Mouse (Mus musculus) neural tube, embryonic 11.5 days (tissue): ENCODE results near the gene Ccdc186. TPM values are rescaled to one million over a fixed set of nuclear protein-coding genes. Genes with fewer than 3 reads are reported as not detected.

Experiments used
- ATAC-seq: fragments of 200-750 bp; cut with Nextera tagmentation; 2 replicates; pipeline ENCODE4 v1.8.0; 2017; ENCODE audit warnings: moderate number of reproducible peaks, mild to moderate bottlenecking, moderate TSS enrichment, moderate library complexity; ENCODE audit not compliant: insufficient read depth, low FRiP score, low TSS enrichment
- DNase-seq: peaks from one replicate; pipeline ENCODE4 v3.0.0-alpha.2; 2015; ENCODE audit warnings: low spot score
- H3K27ac ChIP-seq: fragments of 300-500 bp; sonication (generic); 2 replicates; pipeline ENCODE4 v1.5.1; 2014; ENCODE audit warnings: low read depth, mild to moderate bottlenecking, low read length
- H3K27me3 ChIP-seq: fragments of 300-500 bp; sonication (generic); 2 replicates; pipeline ENCODE4 v1.6.1; 2014; ENCODE audit warnings: mild to moderate bottlenecking, low read length, mixed read lengths; ENCODE audit not compliant: control insufficient read depth, insufficient read depth
- H3K36me3 ChIP-seq: fragments of 300-500 bp; sonication (generic); 2 replicates; pipeline ENCODE4 v1.6.1; 2014; ENCODE audit warnings: mild to moderate bottlenecking, low read length, moderate library complexity, mixed read lengths; ENCODE audit not compliant: control insufficient read depth, insufficient read depth
- H3K4me1 ChIP-seq: fragments of 300-500 bp; sonication (generic); 2 replicates; pipeline ENCODE4 v1.6.1; 2014; ENCODE audit warnings: low read length, mixed read lengths; ENCODE audit not compliant: control insufficient read depth, insufficient read depth
- H3K4me2 ChIP-seq: fragments of 300-500 bp; sonication (generic); 2 replicates; pipeline ENCODE4 v1.6.1; 2014; ENCODE audit warnings: low read depth, mild to moderate bottlenecking, moderate library complexity
- H3K4me3 ChIP-seq: fragments of 300-500 bp; sonication (generic); 2 replicates; pipeline ENCODE4 v1.5.1; 2014; ENCODE audit warnings: low read depth, low read length
- H3K9ac ChIP-seq: fragments of 300-500 bp; sonication (generic); 2 replicates; pipeline ENCODE4 v1.6.1; 2014; ENCODE audit warnings: mild to moderate bottlenecking, low read length
- H3K9me3 ChIP-seq: fragments of 300-500 bp; sonication (generic); 2 replicates; pipeline ENCODE4 v1.6.1; 2016; ENCODE audit warnings: low read length; ENCODE audit not compliant: control insufficient read depth
- WGBS: fragments of 180-500 bp; shearing (Covaris S2); extraction: QIAGEN DNeasy Blood & Tissue Kit; methylation state at CpG from one replicate; pipeline ENCODE4 v1.1.7; 2014; 5-methylcytosine and 5-hydroxymethylcytosine counted together
- polyA plus RNA-seq: library from polyadenylated mRNA; unstranded; fragments of >200 nt; fragmentation: Nextera tagmentation; extraction: Ambion mirVana; gene quantifications from 2 replicates; pipeline ENCODE4 v1.2.1, GENCODE M21; 2014

The Ccdc186 gene
- polyA plus RNA-seq, 1 experiment from 2014 or later = 21.2 TPM

- no peak overlapping the region for H3K9ac ChIP-seq
- H3K9me3 ChIP-seq = no peaks in the 10 kb centered on the region
- no peaks in the 10 kb centered on the region for H3K4me1 ChIP-seq
- no peak overlapping the region for H3K27ac ChIP-seq
- DNase-seq = no peak
- no peak overlapping the region for H3K4me2 ChIP-seq
- H3K4me3 ChIP-seq = no peak overlapping the region
- 57% methylated on average over 5 of the region's 5 CpGs for WGBS
- no peak for ATAC-seq
- H3K27me3 ChIP-seq = no peaks in the 10 kb centered on the region
- peaks cover 2% of the 10 kb centered on the region; the same call in 1 of the 2 replicates for H3K36me3 ChIP-seq
These were observed 13.2 kb downstream of the Ccdc186 start for GRCm38 (mm10) chr19:56808771-56809170.

- WGBS = 66% methylated on average over 5 of the region's 5 CpGs
- DNase-seq = no peak
- peaks cover 2% of the 10 kb centered on the region; the same call in 1 of the 2 replicates for H3K36me3 ChIP-seq
These were observed 14.9 kb downstream of the Ccdc186 start for GRCm38 (mm10) chr19:56807122-56807521.

DNA sequence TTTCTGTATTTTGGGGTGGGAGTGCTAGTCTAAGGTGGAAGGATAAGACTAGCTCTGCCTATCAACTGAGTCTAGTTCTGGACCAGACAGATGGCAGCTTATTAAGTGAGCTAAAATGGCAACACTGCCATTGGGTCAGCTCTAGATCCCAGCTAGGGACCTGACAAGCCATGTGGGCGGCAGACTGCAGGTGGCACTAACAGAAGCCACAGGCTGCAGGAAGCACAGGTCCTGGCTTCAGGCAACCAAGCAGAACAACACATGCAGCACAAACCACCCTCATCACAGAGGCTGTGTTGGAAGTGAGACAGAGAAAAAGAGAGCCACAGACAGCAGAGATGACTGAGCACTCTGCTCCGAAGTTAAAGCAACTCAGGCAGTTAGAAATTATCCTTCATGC lies 16.6 kb downstream of the Ccdc186 start:
- Histone ChIP-seq H3K4me1 (no peaks in the 10 kb centered on the region), H3K36me3 (peaks cover 5% of the 10 kb centered on the region; the same call in 1 of the 2 replicates), H3K9me3 (no peaks in the 10 kb centered on the region), H3K27ac (no peak overlapping the region), H3K9ac (no peak overlapping the region), H3K4me3 (no peak overlapping the region), H3K27me3 (no peaks in the 10 kb centered on the region), H3K4me2 (no peak overlapping the region)
- DNase-seq (no peak), ATAC-seq (no peak)
- whole genome bisulfite sequencing = 78% methylated on average over 2 of the region's 2 CpGs

More at GRCm38 (mm10) chr19:56807122-56807521, 14.9 kb downstream of the Ccdc186 start:
- no peak for ATAC-seq
- no peaks in the 10 kb centered on the region for H3K9me3 ChIP-seq
- H3K9ac ChIP-seq = no peak overlapping the region
- H3K27ac ChIP-seq = no peak overlapping the region
- no peak overlapping the region for H3K4me3 ChIP-seq
- H3K27me3 ChIP-seq = no peaks in the 10 kb centered on the region
- no peak overlapping the region for H3K4me2 ChIP-seq
- H3K4me1 ChIP-seq = no peaks in the 10 kb centered on the region

DNA sequence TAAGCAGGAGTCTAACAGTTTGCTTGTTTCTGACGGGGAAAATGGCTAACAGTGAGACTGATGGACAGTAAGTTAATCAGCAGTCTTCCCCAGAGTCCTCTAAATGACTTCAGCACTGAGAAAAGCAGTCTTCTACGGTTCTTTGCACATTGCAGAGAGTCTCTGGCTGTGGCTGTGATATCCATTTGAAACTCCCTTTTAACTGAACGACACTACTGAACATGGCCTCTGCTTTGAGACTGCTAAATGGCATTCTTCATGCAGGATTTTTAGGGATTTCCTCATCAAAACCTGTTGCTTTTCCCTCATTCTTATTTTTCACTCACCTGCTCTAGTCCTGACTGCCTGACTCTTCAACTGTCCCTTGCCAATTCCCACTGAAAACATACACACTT lies 19.6 kb downstream of the Ccdc186 start:
- no peak overlapping the region for H3K9ac ChIP-seq
- ATAC-seq (no peak), DNase-seq (no peak)
- no peaks in the 10 kb centered on the region for H3K9me3 ChIP-seq
- H3K27ac ChIP-seq = no peak overlapping the region
- H3K27me3 ChIP-seq = no peaks in the 10 kb centered on the region
- H3K4me1 ChIP-seq = no peaks in the 10 kb centered on the region
- 90% methylated on average over 3 of the region's 3 CpGs for WGBS
- no peak overlapping the region for H3K4me3 ChIP-seq
- no peak overlapping the region for H3K4me2 ChIP-seq
- peaks cover 11% of the 10 kb centered on the region for H3K36me3 ChIP-seq

DNA sequence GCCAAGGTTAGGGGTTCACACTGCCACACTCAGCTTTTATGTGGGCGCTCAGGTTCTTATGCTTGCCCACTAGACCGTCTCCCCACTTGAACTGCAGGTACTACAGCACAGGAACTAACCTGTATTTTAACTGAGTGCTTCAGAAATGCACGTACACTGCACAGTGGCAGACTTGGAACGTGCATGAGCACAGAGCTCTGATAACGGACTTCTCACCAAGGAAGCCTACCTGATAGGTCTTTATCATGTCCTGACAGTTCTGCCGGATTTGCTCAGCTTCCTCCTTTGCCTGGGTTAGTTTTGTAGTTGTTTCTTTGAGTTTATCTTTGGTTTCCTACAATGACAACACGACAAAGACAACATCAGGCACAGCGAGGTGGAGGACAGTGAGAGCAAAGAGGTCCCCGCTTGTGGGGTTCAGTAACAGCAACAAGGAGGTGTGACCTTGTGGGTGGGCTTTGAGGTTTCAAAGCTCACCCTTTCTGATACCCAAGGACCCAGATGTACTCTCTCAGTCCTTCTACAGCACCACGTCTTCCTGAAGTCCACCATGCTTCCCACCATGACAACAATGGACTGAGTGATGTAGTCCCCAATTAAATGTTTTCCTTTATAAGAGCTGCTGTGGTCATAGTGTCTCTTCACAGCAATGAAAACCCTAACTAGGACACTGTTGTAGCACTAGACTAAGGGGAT lies 20.2 kb downstream of the Ccdc186 start:
- DNase-seq = no peak
- H3K36me3 ChIP-seq = peaks cover 9% of the 10 kb centered on the region
- ATAC-seq = no peak
- no peak overlapping the region for H3K4me3 ChIP-seq
- H3K4me2 ChIP-seq = no peak overlapping the region
- WGBS = 92% methylated on average over 10 of the region's 10 CpGs
- no peaks in the 10 kb centered on the region for H3K4me1 ChIP-seq
- no peaks in the 10 kb centered on the region for H3K27me3 ChIP-seq
- no peaks in the 10 kb centered on the region for H3K9me3 ChIP-seq
- H3K9ac ChIP-seq = no peak overlapping the region
- no peak overlapping the region for H3K27ac ChIP-seq

- peaks cover 12% of the 10 kb centered on the region for H3K36me3 ChIP-seq
- no peak for DNase-seq
- no peak overlapping the region for H3K27ac ChIP-seq
- WGBS = 89% methylated on average over 7 of the region's 7 CpGs
- H3K4me1 ChIP-seq = no peaks in the 10 kb centered on the region
- H3K4me2 ChIP-seq = no peak overlapping the region
- no peak overlapping the region for H3K4me3 ChIP-seq
- no peak overlapping the region for H3K9ac ChIP-seq
- no peaks in the 10 kb centered on the region for H3K9me3 ChIP-seq
- H3K27me3 ChIP-seq = no peaks in the 10 kb centered on the region
- no peak for ATAC-seq
These were observed 20.9 kb downstream of the Ccdc186 start for GRCm38 (mm10) chr19:56800930-56801655.

DNA sequence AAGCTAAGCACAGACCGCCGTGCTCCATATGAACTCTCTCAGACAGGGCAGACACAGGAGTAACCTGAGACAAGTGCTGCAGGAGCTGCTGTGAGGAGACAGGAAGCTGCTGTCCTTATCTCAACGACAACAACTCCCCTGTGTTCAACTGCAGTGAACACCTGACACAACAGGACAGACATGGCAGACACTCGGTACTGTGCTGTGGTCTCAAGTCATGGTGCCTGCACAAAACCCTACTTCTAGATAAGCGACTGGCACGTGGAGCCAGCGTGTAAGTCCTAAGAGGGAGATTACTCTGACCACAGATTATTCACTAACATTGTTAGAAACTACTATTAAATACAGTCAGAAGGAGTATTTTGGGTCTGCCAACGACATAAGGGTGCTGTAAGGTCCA lies 21.8 kb downstream of the Ccdc186 start:
- 84% methylated on average over 8 of the region's 8 CpGs for WGBS
- H3K4me1 ChIP-seq = no peaks in the 10 kb centered on the region
- no peak overlapping the region for H3K9ac ChIP-seq
- ATAC-seq (no peak), DNase-seq (no peak)
- H3K27ac ChIP-seq = no peak overlapping the region
- H3K4me3 ChIP-seq = no peak overlapping the region
- H3K27me3 ChIP-seq = no peaks in the 10 kb centered on the region
- H3K4me2 ChIP-seq = no peak overlapping the region
- no peaks in the 10 kb centered on the region for H3K9me3 ChIP-seq
- H3K36me3 ChIP-seq = peaks cover 12% of the 10 kb centered on the region

GRCm38 (mm10) chr19:56797376-56797775 lies 24.6 kb downstream of the Ccdc186 start:
- Histone ChIP-seq H3K36me3 (peaks cover 18% of the 10 kb centered on the region), H3K4me3 (no peak overlapping the region), H3K9ac (no peak overlapping the region), H3K9me3 (no peaks in the 10 kb centered on the region), H3K27me3 (no peaks in the 10 kb centered on the region), H3K27ac (no peak overlapping the region), H3K4me2 (no peak overlapping the region), H3K4me1 (no peaks in the 10 kb centered on the region)
- ATAC-seq = no peak
- DNase-seq = no peak
- WGBS = 92% methylated on average over 11 of the region's 11 CpGs

GRCm38 (mm10) chr19:56788952-56789351 lies 33.0 kb downstream of the Ccdc186 start:
- no peaks in the 10 kb centered on the region for H3K4me1 ChIP-seq
- H3K36me3 ChIP-seq = peaks cover 6% of the 10 kb centered on the region
- H3K27me3 ChIP-seq = no peaks in the 10 kb centered on the region

More at GRCm38 (mm10) chr19:56788952-56789351, 33.0 kb downstream of the Ccdc186 start:
- no peak overlapping the region for H3K9ac ChIP-seq
- no peak for ATAC-seq
- no peak overlapping the region for H3K27ac ChIP-seq
- H3K4me3 ChIP-seq = no peak overlapping the region
- no peak for DNase-seq
- no peak overlapping the region for H3K4me2 ChIP-seq
- WGBS = 93% methylated on average over 5 of the region's 5 CpGs
- no peaks in the 10 kb centered on the region for H3K9me3 ChIP-seq
